Mouse (Mus musculus) urinary bladder, postnatal 14 days (tissue): ENCODE measurements around the gene Prn.

Experiments
- DNase-seq: peaks from one replicate; pipeline ENCODE4 v3.0.0; 2021; ENCODE audit warnings: low spot score

Gene Prn

GRCm38 (mm10) chr2:131906846-131907245 lies 2.9 kb upstream of the Prn start:
- no peak for DNase-seq

GRCm38 (mm10) chr2:131907311-131907710 lies 2.4 kb upstream of the Prn start:
- no peak for DNase-seq

GRCm38 (mm10) chr2:131908351-131908861 lies 1.4 kb upstream of the Prn start:
- peak; percentile 30 for DNase-seq

GRCm38 (mm10) chr2:131908906-131909305 lies 851 bp upstream of the Prn start:
- DNase-seq, result no peak

- DNase-seq, result no peak
Observed at GRCm38 (mm10) chr2:131910847-131911246, 1.1 kb downstream of the Prn start.

GRCm38 (mm10) chr2:131911341-131911740 lies 1.6 kb downstream of the Prn start:
- no peak for DNase-seq

- DNase-seq, result no peak
Observed at GRCm38 (mm10) chr2:131912526-131913258, 2.9 kb downstream of the Prn start.

- DNase-seq, result no peak
Observed at GRCm38 (mm10) chr2:131932275-131932902, 22.6 kb downstream of the Prn start.

- DNase-seq, result no peak
Observed at GRCm38 (mm10) chr2:131933013-131933412, 23.3 kb downstream of the Prn start.

GRCm38 (mm10) chr2:131933598-131933997 lies 23.8 kb downstream of the Prn start:
- DNase-seq, result no peak

- no peak for DNase-seq
Observed at GRCm38 (mm10) chr2:131934243-131934642, 24.5 kb downstream of the Prn start.

- DNase-seq, result peak; percentile 42
Observed at GRCm38 (mm10) chr2:131935390-131936105, 25.8 kb downstream of the Prn start.

GRCm38 (mm10) chr2:131936410-131936809 lies 26.7 kb downstream of the Prn start:
- no peak for DNase-seq

GRCm38 (mm10) chr2:131939404-131940111 lies 29.8 kb downstream of the Prn start:
- DNase-seq, result peak; percentile 48

GRCm38 (mm10) chr2:131940506-131940905 lies 30.7 kb downstream of the Prn start:
- no peak for DNase-seq

GRCm38 (mm10) chr2:131941501-131941900 lies 31.7 kb downstream of the Prn start:
- DNase-seq, result peak; percentile 1

- DNase-seq, result no peak
Observed at GRCm38 (mm10) chr2:131944370-131944769, 34.6 kb downstream of the Prn start.

- peak; percentile 2 for DNase-seq
Observed at GRCm38 (mm10) chr2:131945225-131945624, 35.5 kb downstream of the Prn start.

GRCm38 (mm10) chr2:131945765-131946164 lies 36.0 kb downstream of the Prn start:
- peak; percentile 1 for DNase-seq

- peak; percentile 2 for DNase-seq
Observed at GRCm38 (mm10) chr2:131946351-131946750, 36.6 kb downstream of the Prn start.

- peak; percentile 1 for DNase-seq
Observed at GRCm38 (mm10) chr2:131948156-131948555, 38.4 kb downstream of the Prn start.
